Mouse (Mus musculus): Measurements from ENCODE around the gene Otof. TPM values are rescaled to one million over a fixed set of nuclear protein-coding genes. Genes with fewer than 3 reads are reported as not detected.

The Otof gene
- polyA plus RNA-seq, 1 experiment from 2014 or later, result 0.16 TPM

- Histone ChIP-seq H3K9me3 (no peaks in the 10 kb centered on the region), H3K4me2 (no peak overlapping the region), H3K4me3 (no peak overlapping the region), H3K27ac (replicated peaks) (no peak overlapping the region), H3K4me1 (peaks cover 6% of the 10 kb centered on the region; the same call in 1 of the 2 replicates), H3K9ac (no peak overlapping the region), H3K27me3 (replicated peaks) (peaks cover 21% of the 10 kb centered on the region), H3K36me3 (no peaks in the 10 kb centered on the region)
- ATAC-seq (ENCODE audit: extremely low read depth, insufficient number of reproducible peaks, low FRiP score, low TSS enrichment), result no peak
- 78% methylated on average over 11 of the region's 11 CpGs for WGBS
Observed at GRCm38 (mm10) chr5:30341601-30342365, 119.9 kb downstream of the Otof start.

DNA sequence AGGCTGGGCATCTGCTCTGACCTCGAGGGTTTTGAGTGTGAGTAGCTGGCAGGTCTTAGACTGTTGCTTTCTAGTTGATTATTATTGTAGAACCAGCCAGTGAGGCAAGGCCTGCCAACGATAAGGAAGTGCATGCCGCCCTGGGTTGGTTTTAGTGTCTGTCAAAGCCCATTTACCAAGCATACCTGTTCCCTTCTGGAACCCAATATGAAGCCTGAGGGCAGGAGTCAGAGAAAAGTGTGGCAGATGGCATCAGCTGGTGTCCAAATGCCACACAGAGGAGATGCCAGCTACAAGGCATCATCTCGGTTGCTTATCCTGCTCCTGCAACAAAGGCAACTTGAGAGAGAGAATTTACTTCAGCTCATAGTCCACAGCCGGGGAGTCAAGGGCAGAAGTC is 120.9 kb downstream of the Otof start:
- 73% methylated on average over 5 of the region's 5 CpGs for WGBS
- Histone ChIP-seq H3K9ac (no peak overlapping the region), H3K4me1 (peaks cover 6% of the 10 kb centered on the region; the same call in 1 of the 2 replicates), H3K27ac (replicated peaks) (no peak overlapping the region), H3K4me2 (no peak overlapping the region), H3K27me3 (replicated peaks) (peaks cover 21% of the 10 kb centered on the region), H3K36me3 (no peaks in the 10 kb centered on the region), H3K4me3 (no peak overlapping the region), H3K9me3 (no peaks in the 10 kb centered on the region)
- no peak for ATAC-seq (ENCODE audit: extremely low read depth, insufficient number of reproducible peaks, low FRiP score, low TSS enrichment)

Other genes with a start within 250 kb of the Otof start
- gene Selenoi, start 229.4 kb downstream of the Otof start, polyA plus RNA-seq (2015; fragmentation: Nextera tagmentation; extraction: Ambion mirVana), result 13.6 and 15.5 TPM in 2 replicates
- 0.05 and 0.11 TPM in 2 replicates for gene Drc1, start 180.5 kb downstream of the Otof start, polyA plus RNA-seq (2015; fragmentation: Nextera tagmentation; extraction: Ambion mirVana)
- gene 1700001C02Rik, start 4.1 kb upstream of the Otof start, polyA plus RNA-seq (2015; fragmentation: Nextera tagmentation; extraction: Ambion mirVana), result not detected in 2 replicates
- gene Cib4, start 83.9 kb upstream of the Otof start, polyA plus RNA-seq (2015; fragmentation: Nextera tagmentation; extraction: Ambion mirVana), result not detected in 2 replicates
- 28.9 and 29.1 TPM in 2 replicates for gene Kcnk3, start 126.2 kb upstream of the Otof start, polyA plus RNA-seq (2015; fragmentation: Nextera tagmentation; extraction: Ambion mirVana)
- 21.9 and 22.6 TPM in 2 replicates for gene Slc35f6, start 186.0 kb upstream of the Otof start, polyA plus RNA-seq (2015; fragmentation: Nextera tagmentation; extraction: Ambion mirVana)
- gene Cenpa, start 204.8 kb upstream of the Otof start, polyA plus RNA-seq (2015; fragmentation: Nextera tagmentation; extraction: Ambion mirVana), result 259 TPM in 2 replicates
- 2.4 and 3.8 TPM in 2 replicates for gene Dpysl5, start 249.6 kb upstream of the Otof start, polyA plus RNA-seq (2015; fragmentation: Nextera tagmentation; extraction: Ambion mirVana)